Mouse (Mus musculus): ENCODE results near the gene 4930447C04Rik. TPM values are rescaled to one million over a fixed set of nuclear protein-coding genes. Genes with fewer than 3 reads are reported as not detected.

The 4930447C04Rik gene
- polyA plus RNA-seq, 1 experiment from 2014 or later, result 0.57 TPM

GRCm38 (mm10) chr12:72843555-72843954 lies 97.0 kb downstream of the 4930447C04Rik start:
- Histone ChIP-seq H3K9ac (ENCODE audit: low read length) (no peak overlapping the region), H3K4me3 (ENCODE audit: low read depth, low read length) (no peak overlapping the region), H3K9me3 (ENCODE audit: control insufficient read depth, low read length) (no peaks in the 10 kb centered on the region), H3K27me3 (ENCODE audit: control insufficient read depth, insufficient read depth, low read length) (no peaks in the 10 kb centered on the region; the same call in 1 of the 2 replicates), H3K4me1 (replicated peaks; ENCODE audit: control insufficient read depth, insufficient read depth) (no peaks in the 10 kb centered on the region), H3K4me2 (replicated peaks; ENCODE audit: low read depth) (no peak overlapping the region), H3K27ac (replicated peaks) (no peak overlapping the region), H3K36me3 (ENCODE audit: control insufficient read depth, insufficient read depth, low read length) (no peaks in the 10 kb centered on the region)
- DNase-seq (ENCODE audit: low spot score) (no peak), ATAC-seq (ENCODE audit: low FRiP score, low TSS enrichment) (no peak)
- no peak for TF ChIP-seq CTCF (IDR thresholded peaks at IDR 0.05; ENCODE audit: low read depth)
- TF ChIP-seq EP300 (optimal IDR thresholded peaks at IDR 0.05), result no peak
- WGBS, result 69% methylated on average over 4 of the region's 4 CpGs

- Histone ChIP-seq H3K9ac (ENCODE audit: low read length) (no peak overlapping the region), H3K27ac (replicated peaks) (no peak overlapping the region), H3K27me3 (ENCODE audit: control insufficient read depth, insufficient read depth, low read length) (no peaks in the 10 kb centered on the region; the same call in 1 of the 2 replicates), H3K9me3 (ENCODE audit: control insufficient read depth, low read length) (no peaks in the 10 kb centered on the region), H3K4me3 (ENCODE audit: low read depth, low read length) (no peak overlapping the region), H3K4me1 (replicated peaks; ENCODE audit: control insufficient read depth, insufficient read depth) (no peaks in the 10 kb centered on the region), H3K36me3 (ENCODE audit: control insufficient read depth, insufficient read depth, low read length) (no peaks in the 10 kb centered on the region), H3K4me2 (replicated peaks; ENCODE audit: low read depth) (no peak overlapping the region)
- no peak for DNase-seq (ENCODE audit: low spot score)
- 83% methylated on average over 4 of the region's 4 CpGs for whole genome bisulfite sequencing
- no peak for ATAC-seq (ENCODE audit: low FRiP score, low TSS enrichment)
- TF ChIP-seq EP300 (optimal IDR thresholded peaks at IDR 0.05), result no peak
- peak; percentile 43 for TF ChIP-seq CTCF (IDR thresholded peaks at IDR 0.05; ENCODE audit: low read depth)
Observed at GRCm38 (mm10) chr12:72843135-72843534, 97.4 kb downstream of the 4930447C04Rik start.

- no peak for DNase-seq (ENCODE audit: low spot score)
- no peaks in the 10 kb centered on the region for H3K9me3 ChIP-seq (ENCODE audit: control insufficient read depth, low read length)
- H3K4me3 ChIP-seq (ENCODE audit: low read depth, low read length), result no peak overlapping the region
- no peak overlapping the region for H3K9ac ChIP-seq (ENCODE audit: low read length)
- no peak overlapping the region for H3K4me2 ChIP-seq (replicated peaks; ENCODE audit: low read depth)
- H3K27ac ChIP-seq (replicated peaks), result no peak overlapping the region
- no peaks in the 10 kb centered on the region for H3K27me3 ChIP-seq (ENCODE audit: control insufficient read depth, insufficient read depth, low read length)
- H3K4me1 ChIP-seq (replicated peaks; ENCODE audit: control insufficient read depth, insufficient read depth), result no peaks in the 10 kb centered on the region
- no peaks in the 10 kb centered on the region for H3K36me3 ChIP-seq (ENCODE audit: control insufficient read depth, insufficient read depth, low read length)
- 91% methylated on average over 1 of the region's 1 CpGs for WGBS
- no peak for ATAC-seq (ENCODE audit: low FRiP score, low TSS enrichment)
- TF ChIP-seq EP300 (optimal IDR thresholded peaks at IDR 0.05), result no peak
- no peak for TF ChIP-seq CTCF (IDR thresholded peaks at IDR 0.05; ENCODE audit: low read depth)
Observed at GRCm38 (mm10) chr12:72841500-72841899, 99.1 kb downstream of the 4930447C04Rik start.

GRCm38 (mm10) chr12:72837302-72837701 lies 103.3 kb downstream of the 4930447C04Rik start:
- Histone ChIP-seq H3K9me3 (ENCODE audit: control insufficient read depth, low read length) (no peaks in the 10 kb centered on the region), H3K4me1 (replicated peaks; ENCODE audit: control insufficient read depth, insufficient read depth) (no peaks in the 10 kb centered on the region), H3K9ac (ENCODE audit: low read length) (no peak overlapping the region), H3K4me3 (ENCODE audit: low read depth, low read length) (no peak overlapping the region), H3K27ac (replicated peaks) (no peak overlapping the region), H3K36me3 (ENCODE audit: control insufficient read depth, insufficient read depth, low read length) (no peaks in the 10 kb centered on the region), H3K4me2 (replicated peaks; ENCODE audit: low read depth) (no peak overlapping the region), H3K27me3 (ENCODE audit: control insufficient read depth, insufficient read depth, low read length) (no peaks in the 10 kb centered on the region)
- TF ChIP-seq EP300 (optimal IDR thresholded peaks at IDR 0.05), result no peak
- no peak for TF ChIP-seq CTCF (IDR thresholded peaks at IDR 0.05; ENCODE audit: low read depth)
- ATAC-seq (ENCODE audit: low FRiP score, low TSS enrichment) (no peak), DNase-seq (ENCODE audit: low spot score) (no peak)
- WGBS, result 84% methylated on average over 4 of the region's 4 CpGs

GRCm38 (mm10) chr12:72835518-72836015 lies 105.0 kb downstream of the 4930447C04Rik start:
- Histone ChIP-seq H3K9ac (ENCODE audit: low read length) (no peak overlapping the region), H3K27ac (replicated peaks) (no peak overlapping the region), H3K36me3 (ENCODE audit: control insufficient read depth, insufficient read depth, low read length) (no peaks in the 10 kb centered on the region), H3K27me3 (ENCODE audit: control insufficient read depth, insufficient read depth, low read length) (no peaks in the 10 kb centered on the region), H3K4me3 (ENCODE audit: low read depth, low read length) (no peak overlapping the region), H3K4me2 (replicated peaks; ENCODE audit: low read depth) (no peak overlapping the region), H3K4me1 (replicated peaks; ENCODE audit: control insufficient read depth, insufficient read depth) (0 out of 2 replicates have a peak, but pooled peaks cover 2% of the 10 kb centered on the region), H3K9me3 (ENCODE audit: control insufficient read depth, low read length) (no peaks in the 10 kb centered on the region)
- DNase-seq (ENCODE audit: low spot score) (no peak), ATAC-seq (ENCODE audit: low FRiP score, low TSS enrichment) (no peak)
- 81% methylated on average over 8 of the region's 8 CpGs for whole genome bisulfite sequencing
- peak; percentile 58 for TF ChIP-seq CTCF (IDR thresholded peaks at IDR 0.05; ENCODE audit: low read depth)
- TF ChIP-seq EP300 (optimal IDR thresholded peaks at IDR 0.05), result no peak

GRCm38 (mm10) chr12:72834773-72835517 lies 105.6 kb downstream of the 4930447C04Rik start:
- Histone ChIP-seq H3K27me3 (ENCODE audit: control insufficient read depth, insufficient read depth, low read length) (no peaks in the 10 kb centered on the region), H3K4me1 (replicated peaks; ENCODE audit: control insufficient read depth, insufficient read depth) (0 out of 2 replicates have a peak, but pooled peaks cover 2% of the 10 kb centered on the region), H3K4me2 (replicated peaks; ENCODE audit: low read depth) (no peak overlapping the region), H3K27ac (replicated peaks) (no peak overlapping the region), H3K9me3 (ENCODE audit: control insufficient read depth, low read length) (no peaks in the 10 kb centered on the region), H3K9ac (ENCODE audit: low read length) (no peak overlapping the region), H3K36me3 (ENCODE audit: control insufficient read depth, insufficient read depth, low read length) (no peaks in the 10 kb centered on the region), H3K4me3 (ENCODE audit: low read depth, low read length) (no peak overlapping the region)
- no peak for TF ChIP-seq EP300 (optimal IDR thresholded peaks at IDR 0.05)
- peak; percentile 53 for TF ChIP-seq CTCF (IDR thresholded peaks at IDR 0.05; ENCODE audit: low read depth)
- WGBS, result 75% methylated on average over 14 of the region's 14 CpGs
- peak; percentile 76 for ATAC-seq (ENCODE audit: low FRiP score, low TSS enrichment)
- no peak for DNase-seq (ENCODE audit: low spot score)
